Mouse (Mus musculus) cerebellum, postnatal 14 days (tissue): ENCODE results near the gene Wdr18.
A peak's percentile ranks its signal among the peaks of the same experiment; 100 is the strongest.

Experiments used
- DNase-seq, 2 experiments: peaks; one replicate each; pipeline ENCODE4 v3.0.0; 2021; ENCODE audit warnings: mixed read lengths in 2 of 2

Wdr18 gene

DNA sequence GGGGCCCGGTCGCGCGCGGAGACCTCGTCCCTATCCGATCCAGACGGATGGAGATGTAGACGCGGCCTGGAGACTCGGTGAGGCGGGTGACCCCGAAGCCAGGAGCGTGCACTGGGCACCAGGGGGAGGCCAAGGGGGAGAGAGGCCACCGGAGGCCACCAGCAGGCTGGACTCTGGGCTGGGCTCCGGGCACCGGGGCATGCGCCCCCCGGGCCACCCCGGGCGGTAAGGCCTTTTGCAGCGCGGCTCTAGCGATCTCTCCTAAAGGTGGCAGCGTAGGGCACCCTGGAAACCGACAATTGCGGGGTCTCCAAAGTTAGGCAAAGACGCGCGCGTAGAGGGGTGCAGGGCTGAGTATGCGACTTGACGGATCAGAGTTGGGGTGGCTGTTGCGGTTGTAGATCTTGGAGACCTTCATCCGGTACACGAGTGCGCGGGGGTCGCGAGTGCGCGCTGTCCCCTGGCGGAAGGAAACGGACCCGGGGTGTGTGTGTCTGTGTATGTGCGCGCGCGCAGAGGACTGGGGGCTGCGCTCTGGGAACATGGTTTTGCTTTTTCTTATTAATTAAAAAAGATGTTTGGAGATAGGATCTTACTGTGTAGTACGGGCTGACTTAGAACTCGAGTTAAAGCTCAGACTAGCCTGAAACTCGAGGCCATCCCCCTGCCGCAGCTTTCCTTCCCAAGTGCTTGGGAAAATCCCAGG is 32.5 kb upstream of the Wdr18 start:
- DNase-seq = peak; percentile 70 to 71

DNA sequence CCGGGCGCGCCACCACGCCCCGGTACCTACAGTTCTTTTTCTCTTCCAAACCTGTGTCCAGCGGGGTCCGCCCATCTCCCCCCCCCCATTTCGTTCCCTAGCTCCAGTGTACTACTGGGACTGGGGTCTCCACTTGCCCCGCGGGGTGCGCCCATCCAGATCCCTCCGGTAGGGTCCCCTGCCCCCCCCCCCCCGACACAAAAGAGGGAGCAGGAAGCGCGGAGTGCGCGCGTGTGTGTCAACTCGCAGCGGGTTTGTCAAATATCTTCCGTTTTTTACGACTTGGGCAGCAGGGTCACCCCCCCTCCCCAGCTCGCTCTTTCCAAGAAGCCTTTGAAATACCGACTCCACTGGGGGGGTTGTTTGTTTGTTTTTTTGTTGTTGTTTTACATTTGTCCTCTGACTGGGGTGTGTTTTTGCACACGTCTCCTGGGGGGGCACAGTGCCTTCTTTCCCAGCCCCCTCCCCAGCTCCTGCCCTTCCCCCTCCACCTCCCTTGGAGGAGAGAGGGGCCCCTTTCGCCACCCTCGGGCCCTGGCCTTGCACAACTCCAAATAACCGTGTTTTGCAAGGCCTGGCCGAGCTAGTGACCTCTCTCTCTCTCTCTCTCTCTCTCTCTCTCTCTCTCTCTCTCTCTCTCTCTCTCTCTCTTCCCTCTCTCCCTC is 31.8 kb upstream of the Wdr18 start:
- peak; percentile 44 to 50 for DNase-seq

DNA sequence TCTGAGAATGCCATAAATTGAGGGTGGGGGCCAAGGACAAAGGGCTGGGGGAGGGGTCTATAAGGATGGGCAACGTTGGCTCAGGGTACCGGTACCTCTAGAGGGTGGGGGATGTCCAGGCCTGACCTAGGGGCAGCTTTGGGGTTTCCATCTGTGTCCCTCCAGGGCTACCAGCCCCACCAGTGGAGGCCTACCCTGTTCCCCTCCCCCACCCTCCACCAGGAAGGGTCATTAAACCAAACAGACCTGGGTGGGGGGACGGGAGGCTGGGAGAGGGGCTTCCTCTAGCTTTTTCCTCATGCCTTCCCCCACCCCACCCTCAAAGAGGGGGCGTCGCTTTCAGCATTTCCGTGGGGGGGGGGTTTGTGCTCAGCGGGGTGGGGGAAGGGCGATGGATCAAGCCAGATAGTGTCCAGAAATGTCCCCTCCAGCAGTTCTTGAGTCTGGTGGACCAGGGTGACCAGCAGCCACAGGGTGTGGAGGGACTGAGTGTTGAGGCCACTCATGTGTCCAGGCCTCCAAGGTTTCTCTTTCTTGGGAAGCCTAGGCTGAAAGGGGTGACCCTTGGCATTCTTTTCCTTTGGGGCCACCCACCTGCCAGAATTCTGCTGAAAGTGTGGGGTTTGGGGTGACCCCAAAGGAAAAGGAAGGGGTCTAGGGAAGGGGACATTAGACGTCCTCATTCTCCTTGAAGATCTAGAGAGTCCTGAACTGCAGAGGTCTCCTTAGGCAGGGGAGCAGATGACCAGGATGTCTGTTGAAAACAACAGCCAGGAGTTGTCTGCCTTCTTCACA is 30.8 kb upstream of the Wdr18 start:
- peak in 1 of 2 experiments; percentile 57 for DNase-seq

DNA sequence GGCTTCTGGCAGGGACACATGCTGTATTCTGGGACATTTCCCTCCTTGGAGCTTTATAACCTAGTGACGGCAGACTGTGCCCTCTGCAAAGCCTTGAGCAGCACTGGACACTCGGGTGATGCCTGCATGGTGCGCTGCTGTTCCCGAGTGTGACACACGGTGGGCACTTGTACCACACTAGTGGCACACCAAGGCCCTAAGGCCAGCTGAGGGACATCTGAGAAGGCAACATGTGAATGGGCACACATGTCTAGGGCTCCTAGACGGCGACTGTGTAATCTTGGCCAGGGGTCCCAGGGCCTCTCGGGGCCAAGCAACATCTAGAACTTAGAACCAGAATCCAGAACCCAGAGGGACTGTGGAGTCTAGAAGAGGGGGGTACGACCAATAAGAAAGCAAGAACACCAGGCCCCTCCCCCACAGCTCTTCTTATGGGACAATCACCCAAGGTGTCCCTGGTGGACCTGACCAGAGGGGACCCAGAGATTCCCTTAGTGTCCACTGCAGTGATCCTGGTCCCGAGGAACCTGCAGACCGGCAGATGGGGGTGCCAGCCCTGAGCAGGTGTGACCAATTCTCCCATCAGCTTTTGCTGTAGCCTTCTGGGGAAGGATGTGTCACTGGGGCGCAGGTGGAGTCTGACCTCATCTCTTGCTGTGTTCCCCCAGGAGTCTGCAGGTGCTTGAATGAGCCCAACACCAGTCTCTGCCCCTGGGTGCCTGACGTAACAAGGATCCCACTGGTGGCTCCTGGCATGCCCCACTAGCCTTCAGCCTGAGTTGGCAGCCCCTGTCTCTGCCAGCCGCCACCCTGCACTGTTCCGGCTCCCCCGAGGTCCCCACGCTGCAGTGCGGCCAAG is 29.8 kb upstream of the Wdr18 start:
- DNase-seq = no peak

- DNase-seq = peak; percentile 43 to 50
Measured at GRCm38 (mm10) chr10:79930826-79931186, 29.1 kb upstream of the Wdr18 start.

DNA sequence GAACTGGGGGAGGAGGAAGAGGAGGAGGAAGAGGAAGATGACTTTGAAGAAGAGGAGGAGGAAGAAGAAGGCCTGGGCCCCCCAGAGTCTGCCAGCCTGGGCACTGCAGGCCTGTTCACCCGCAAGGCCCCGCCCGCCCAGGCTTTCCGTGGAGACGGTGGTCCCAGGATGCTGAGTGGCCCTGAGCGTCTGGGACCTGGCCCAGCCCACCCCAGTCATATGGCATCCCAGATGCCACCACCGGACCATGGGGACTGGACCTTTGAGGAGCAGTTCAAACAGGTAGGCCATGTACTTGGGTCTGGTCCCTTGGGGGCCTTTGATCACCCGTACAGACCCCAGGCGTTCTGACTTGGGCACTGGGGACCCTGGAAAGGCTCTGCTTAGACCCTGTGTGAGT is 28.2 kb upstream of the Wdr18 start:
- DNase-seq = peak in 1 of 2 experiments; percentile 21

DNA sequence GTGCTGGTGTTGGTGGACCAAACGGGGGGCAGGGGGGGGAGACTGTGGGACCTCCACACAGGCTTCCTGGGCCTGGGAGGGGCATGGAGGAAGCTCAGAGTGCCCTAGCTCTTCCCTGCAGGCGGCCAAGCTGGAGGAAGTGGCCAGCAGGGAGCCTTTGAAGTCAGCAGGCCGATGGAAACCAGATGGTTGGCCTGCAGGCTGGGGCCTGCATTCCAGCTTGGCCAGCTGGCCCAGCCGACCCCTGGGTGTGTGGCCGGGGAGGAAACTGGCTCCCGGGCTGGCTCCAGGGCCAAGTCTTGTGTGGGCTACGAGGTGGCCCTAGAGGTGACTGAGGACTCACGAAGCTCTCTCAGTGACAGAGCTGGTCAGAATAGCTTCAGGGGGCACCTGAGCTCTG is 27.2 kb upstream of the Wdr18 start:
- peak; percentile 63 to 69 for DNase-seq

DNA sequence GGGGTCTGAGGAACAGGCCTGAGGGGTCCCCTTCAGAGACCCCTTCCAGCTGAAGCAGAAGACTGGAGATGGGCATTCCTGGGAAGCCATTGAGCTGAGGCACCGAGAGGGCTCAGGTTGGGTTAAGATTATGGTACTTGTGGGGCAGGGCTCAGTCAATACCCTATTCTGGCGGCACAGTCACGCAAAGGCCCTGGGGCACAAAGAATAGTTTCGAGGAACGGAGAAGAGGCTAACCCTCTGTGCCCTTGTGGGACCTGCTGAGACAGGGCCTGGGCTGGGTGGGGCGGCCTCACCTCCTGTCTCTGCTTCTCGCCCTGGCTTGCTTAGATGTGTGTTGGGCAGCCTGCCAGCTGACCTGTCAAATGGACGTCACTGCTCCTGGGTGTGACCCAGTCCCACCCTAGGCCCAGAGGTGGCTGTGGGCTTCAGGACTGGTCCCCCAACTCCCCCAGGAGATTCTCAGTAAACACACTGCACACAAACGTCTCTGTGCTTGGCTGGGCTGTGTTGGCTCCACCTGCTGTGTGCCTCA is 26.7 kb upstream of the Wdr18 start:
- peak; percentile 47 to 64 for DNase-seq

DNA sequence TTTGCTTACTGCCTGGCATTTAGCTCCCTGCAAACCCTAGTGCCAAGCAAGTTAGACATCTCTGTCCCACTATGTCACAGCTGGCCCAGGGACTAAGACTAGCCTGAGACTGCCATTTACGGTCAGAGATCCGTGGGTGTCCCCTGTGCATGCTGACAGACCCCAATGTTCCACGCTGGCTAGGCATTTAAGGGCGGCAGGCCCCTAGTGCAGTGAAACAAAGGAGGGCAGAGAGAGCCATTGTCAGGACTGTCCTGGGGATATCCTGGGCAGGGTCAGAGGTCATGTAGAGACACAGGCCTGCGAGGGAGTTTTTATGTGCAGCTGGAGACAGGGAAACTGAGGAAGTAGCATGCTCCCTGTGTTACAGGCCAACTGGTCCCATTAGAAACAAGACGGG is 26.1 kb upstream of the Wdr18 start:
- DNase-seq = no peak

DNA sequence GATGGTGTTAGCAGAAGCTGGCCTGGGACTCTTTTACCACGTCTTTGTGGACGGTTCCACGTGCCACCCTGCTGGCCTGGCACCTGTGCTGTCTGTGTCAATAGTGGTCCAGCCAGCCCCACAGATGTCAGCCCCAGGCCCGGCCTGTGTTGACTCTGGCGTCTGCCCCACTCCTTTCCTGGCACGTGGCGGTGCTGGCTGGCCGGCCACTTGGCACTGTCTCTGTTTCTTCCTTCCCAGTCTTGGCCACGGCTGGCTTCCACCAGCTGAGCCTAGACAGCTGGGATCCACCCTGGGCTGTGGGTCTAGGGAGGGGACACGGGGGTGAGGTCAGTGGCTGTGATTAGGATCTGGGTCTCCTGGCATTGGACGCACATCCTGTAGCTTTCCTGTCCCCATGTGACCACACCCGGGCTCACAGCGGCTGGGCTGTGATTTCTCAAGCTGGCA is 25.7 kb upstream of the Wdr18 start:
- DNase-seq = peak; percentile 88 to 94

- DNase-seq = peak; percentile 41 to 55
Measured at GRCm38 (mm10) chr10:79934794-79935569, 25.0 kb upstream of the Wdr18 start.

- no peak for DNase-seq
Measured at GRCm38 (mm10) chr10:79936284-79936910, 23.6 kb upstream of the Wdr18 start.

DNA sequence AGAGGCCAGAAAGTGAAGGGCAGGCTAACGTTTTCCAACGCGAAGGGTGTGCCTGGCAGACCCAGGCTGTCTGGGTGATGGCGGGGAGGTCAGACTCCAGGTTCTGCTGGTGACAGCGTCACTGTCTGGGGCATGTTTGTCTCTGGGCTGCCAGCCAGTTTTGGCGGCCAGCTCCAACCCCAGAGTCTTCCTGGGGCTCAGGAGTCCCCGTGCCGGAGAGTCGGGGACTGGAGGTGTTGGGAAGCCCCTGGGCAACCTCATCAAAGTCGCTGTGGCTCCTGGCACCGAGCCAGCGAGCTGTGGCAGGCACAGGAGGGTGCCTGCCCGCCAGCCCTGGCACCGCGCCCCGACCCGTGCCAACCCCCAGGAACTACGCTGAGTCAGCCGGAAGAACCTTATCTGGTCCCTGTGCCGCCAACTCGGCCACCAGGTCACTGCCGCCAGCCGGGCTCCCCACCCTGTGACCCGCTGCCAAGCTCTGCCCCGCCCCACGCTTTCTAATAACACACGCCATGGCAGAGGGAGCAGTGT is 23.0 kb upstream of the Wdr18 start:
- DNase-seq = peak; percentile 76 to 81

- no peak for DNase-seq
Measured at GRCm38 (mm10) chr10:79937775-79938526, 22.0 kb upstream of the Wdr18 start.

DNA sequence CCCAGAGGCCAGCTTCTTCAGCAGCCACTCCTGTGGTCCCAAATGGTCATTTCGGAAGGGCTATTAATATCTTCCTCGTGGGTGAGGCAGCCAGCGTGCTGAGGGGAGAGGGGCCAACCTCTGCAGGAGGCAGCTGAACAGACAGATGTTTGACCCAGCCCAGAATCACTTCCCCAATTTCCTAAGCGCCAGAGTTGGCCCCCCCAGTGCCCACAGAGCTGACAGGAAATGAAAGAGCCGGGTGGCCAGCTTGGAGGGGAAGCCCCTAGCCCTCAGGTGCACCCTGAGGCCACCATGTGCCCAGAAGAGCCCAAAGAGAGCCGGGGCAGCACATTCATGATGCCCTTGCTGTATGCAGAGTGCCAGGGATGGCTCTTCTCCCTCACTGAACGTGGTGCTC is 19.2 kb upstream of the Wdr18 start:
- no peak for DNase-seq

DNA sequence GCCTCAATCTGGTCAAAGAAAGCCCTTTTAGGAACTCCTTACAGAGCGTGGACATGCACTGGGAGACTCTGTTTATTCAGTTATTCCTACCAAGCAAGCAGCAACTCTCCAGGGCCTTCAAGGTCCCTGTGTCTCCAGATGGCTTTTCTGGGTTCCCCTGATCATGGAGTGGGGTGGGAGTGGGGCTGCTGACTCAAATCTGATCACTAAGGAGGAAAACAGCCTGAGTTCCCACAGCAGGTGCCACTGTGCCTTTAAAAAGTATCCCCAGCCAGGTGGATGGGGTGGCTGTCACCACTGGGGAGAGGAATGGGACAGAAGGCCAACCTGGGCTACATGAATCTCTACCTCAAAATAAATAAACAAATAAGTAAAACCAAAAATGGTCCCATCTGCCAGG is 17.0 kb upstream of the Wdr18 start:
- DNase-seq = no peak

GRCm38 (mm10) chr10:79943471-79943901 is 16.5 kb upstream of the Wdr18 start:
- DNase-seq = no peak

DNA sequence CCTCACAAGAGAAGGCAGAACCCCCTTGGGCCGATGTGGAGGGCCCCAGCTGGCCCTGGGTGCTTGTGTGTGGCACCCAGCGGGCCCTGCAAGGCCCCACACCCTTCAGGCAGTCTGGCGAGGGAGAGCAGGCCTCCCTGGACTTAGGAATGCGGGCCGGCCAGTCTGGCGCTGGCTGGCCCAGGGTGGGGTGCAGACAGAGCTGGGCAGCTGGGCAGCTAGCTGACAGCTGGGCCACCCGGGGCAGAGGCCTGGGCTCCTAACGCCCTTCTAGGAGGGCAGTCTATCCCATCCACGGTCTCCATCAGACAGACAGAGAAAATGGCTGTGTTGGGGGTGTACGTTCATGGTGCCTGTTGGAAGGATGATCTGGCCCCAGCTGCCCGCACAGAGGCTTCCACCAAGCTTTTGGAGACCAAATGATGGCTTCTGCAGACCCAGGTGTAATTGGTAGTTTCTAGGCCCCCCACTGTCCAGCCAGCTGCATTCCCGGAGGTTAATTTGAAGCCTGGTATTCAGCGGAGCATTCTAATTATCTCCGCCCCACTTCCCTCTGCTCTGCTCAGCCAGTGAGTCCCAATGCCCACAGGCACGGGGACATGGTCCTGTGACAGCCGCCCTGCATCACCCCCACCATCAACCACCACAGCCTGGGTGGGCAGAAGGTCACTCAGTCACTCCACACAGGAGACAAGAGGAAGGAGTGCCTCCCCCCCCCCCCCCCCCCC is 14.3 kb upstream of the Wdr18 start:
- peak in 1 of 2 experiments; percentile 51 for DNase-seq

GRCm38 (mm10) chr10:79946752-79947322 is 13.1 kb upstream of the Wdr18 start:
- DNase-seq = no peak
